Mouse (Mus musculus) testis, adult 2 months (tissue): ENCODE data around the gene Gm21887.
"Not testable (repeated sequence)": the region's sequence is repeated elsewhere in the genome, so short reads cannot be mapped to it uniquely, and the experiment has no call there.

Source experiments
- CTCF ChIP-seq: fragments of 200-500 bp; IDR thresholded peaks from 2 replicates; pipeline ENCODE4 v1.5.1; 2012; ENCODE audit warnings: low read depth, mild to moderate bottlenecking, inconsistent platforms, low read length, moderate library complexity; ENCODE audit not compliant: control insufficient read depth, insufficient read depth, insufficient replicate concordance
- POLR2A ChIP-seq: fragments of 200-500 bp; IDR thresholded peaks from 2 replicates; pipeline ENCODE4 v1.6.1; 2012; ENCODE audit warnings: low read depth, mild to moderate bottlenecking, inconsistent platforms, low read length, moderate library complexity; ENCODE audit not compliant: control insufficient read depth

DNA sequence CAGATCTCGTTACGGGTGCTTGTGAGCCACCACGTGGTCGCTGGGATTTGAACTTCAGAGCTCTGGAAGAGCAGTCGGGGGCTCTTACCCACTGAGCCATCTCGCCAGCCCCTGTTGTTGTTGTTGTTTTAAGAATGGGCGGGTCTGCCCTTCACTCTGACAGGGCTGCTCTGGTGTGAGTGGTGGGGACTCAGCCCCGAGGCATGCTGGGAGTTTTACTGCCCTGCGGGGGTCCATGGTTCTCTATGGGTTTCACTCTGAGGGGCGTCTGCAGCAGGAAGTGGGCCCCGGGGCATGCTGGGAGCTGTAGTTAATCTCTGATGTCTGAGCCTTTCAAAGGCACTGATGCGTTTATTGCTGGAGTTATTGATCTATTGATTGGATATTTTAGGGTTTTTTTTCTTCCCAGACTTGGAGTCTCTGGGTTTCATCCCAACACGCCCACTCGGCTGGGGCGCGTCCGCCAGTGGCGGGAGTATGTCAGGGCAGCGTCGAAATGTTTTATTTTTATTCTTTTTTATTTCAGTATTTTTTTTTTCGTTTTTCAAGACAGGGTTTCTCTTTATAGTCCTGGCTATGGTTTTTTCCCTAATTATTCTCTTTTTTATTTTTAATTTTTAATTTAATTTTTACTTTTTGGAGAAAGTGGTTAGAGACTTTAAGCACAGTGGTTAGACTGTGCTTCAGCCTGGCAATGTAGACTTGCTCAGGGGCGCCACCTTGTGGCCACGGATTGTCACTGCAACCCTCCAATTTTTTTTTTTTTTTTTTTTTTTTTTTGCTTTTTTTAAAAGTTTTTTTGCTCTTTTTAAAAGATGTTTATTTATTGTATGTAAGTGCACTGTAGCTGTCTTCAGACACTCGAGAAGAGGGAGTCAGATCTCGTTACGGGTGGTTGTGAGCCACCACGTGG lies 8.1 kb downstream of the Gm21887 start:
- TF ChIP-seq CTCF, result peak; percentile 71
- not testable (repeated sequence) for TF ChIP-seq POLR2A
